Mouse (Mus musculus): Measurements from ENCODE around the gene Trp53i11. TPM values are rescaled to one million over a fixed set of nuclear protein-coding genes. Genes with fewer than 3 reads are reported as not detected.
A peak's percentile ranks its signal among the peaks of the same experiment; 100 is the strongest.

The Trp53i11 gene
- polyA plus RNA-seq, 1 experiment from 2014 or later: 171 TPM

DNA sequence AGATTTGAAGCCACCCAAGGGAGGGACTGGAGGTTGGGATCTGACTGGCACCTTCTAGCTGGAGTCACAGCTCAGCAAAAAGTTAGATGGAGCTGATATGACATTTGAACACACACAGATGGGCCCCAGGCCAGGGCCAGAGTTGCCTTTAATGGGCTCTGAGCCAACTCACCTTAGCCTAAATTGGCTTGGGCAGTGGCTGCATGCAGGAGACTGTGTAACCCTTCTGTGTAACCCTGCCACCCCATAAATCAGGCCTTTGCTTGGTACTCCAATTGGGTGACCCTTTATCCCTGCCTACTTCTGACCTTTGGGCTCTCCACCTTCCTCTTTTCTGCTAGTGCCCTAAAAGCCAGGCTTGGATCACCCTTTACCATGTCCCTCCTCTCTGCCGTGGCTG lies 49.7 kb downstream of the Trp53i11 start:
- peaks cover 48% of the 10 kb centered on the region for H3K36me3 ChIP-seq
- no peak overlapping the region for H3K4me3 ChIP-seq
- 0 out of 2 replicates have a peak, but pooled peaks cover 3% of the 10 kb centered on the region for H3K27me3 ChIP-seq (ENCODE audit: low read depth, poor library complexity, severe bottlenecking)
- H3K27ac ChIP-seq (replicated peaks): peak overlapping the region; percentile 67
- 70% methylated on average over 1 of the region's 1 CpGs for WGBS
- no peak for DNase-seq (ENCODE audit: low spot score)
- H3K4me1 ChIP-seq: peaks cover 65% of the 10 kb centered on the region
- H3K9me3 ChIP-seq (replicated peaks): no peaks in the 10 kb centered on the region; the same call in 1 of the 2 replicates

GRCm38 (mm10) chr2:93238864-93239263 lies 51.5 kb downstream of the Trp53i11 start:
- H3K36me3 ChIP-seq: peaks cover 45% of the 10 kb centered on the region
- 0 out of 2 replicates have a peak, but pooled peaks cover 2% of the 10 kb centered on the region for H3K27me3 ChIP-seq (ENCODE audit: low read depth, poor library complexity, severe bottlenecking)
- no peaks in the 10 kb centered on the region; the same call in 1 of the 2 replicates for H3K9me3 ChIP-seq (replicated peaks)
- no peak overlapping the region for H3K4me3 ChIP-seq
- no peak for DNase-seq (ENCODE audit: low spot score)
- whole genome bisulfite sequencing: 88% methylated on average over 6 of the region's 6 CpGs
- H3K27ac ChIP-seq (replicated peaks): peak overlapping the region; percentile 67
- H3K4me1 ChIP-seq: peaks cover 66% of the 10 kb centered on the region

DNA sequence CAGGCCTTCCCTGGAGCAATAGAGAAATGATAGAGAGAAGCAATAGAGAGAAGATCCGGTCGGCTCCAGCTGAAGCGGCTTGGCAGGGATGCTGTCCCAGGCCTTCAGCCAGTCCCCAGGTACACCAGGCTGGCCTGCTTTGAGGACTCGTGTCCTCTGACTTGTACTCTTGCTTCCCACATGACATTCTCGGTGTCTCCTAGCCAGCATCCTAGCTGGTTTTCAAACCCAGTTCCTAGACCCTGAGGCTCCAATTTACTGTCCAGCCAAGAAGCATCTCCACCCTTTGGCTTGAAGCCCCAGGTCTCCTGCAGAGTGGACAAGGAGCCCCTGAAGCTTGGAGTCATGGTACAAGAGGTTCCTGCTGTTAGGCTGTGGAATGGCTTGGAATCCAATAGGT lies 54.8 kb downstream of the Trp53i11 start:
- peaks cover 65% of the 10 kb centered on the region for H3K4me1 ChIP-seq
- DNase-seq (ENCODE audit: low spot score): no peak
- no peaks in the 10 kb centered on the region for H3K27me3 ChIP-seq (ENCODE audit: low read depth, poor library complexity, severe bottlenecking)
- 89% methylated on average over 5 of the region's 5 CpGs for WGBS
- H3K36me3 ChIP-seq: peaks cover 41% of the 10 kb centered on the region
- H3K4me3 ChIP-seq: no peak overlapping the region
- peak overlapping the region; percentile 55 for H3K27ac ChIP-seq (replicated peaks)
- no peaks in the 10 kb centered on the region for H3K9me3 ChIP-seq (replicated peaks)

DNA sequence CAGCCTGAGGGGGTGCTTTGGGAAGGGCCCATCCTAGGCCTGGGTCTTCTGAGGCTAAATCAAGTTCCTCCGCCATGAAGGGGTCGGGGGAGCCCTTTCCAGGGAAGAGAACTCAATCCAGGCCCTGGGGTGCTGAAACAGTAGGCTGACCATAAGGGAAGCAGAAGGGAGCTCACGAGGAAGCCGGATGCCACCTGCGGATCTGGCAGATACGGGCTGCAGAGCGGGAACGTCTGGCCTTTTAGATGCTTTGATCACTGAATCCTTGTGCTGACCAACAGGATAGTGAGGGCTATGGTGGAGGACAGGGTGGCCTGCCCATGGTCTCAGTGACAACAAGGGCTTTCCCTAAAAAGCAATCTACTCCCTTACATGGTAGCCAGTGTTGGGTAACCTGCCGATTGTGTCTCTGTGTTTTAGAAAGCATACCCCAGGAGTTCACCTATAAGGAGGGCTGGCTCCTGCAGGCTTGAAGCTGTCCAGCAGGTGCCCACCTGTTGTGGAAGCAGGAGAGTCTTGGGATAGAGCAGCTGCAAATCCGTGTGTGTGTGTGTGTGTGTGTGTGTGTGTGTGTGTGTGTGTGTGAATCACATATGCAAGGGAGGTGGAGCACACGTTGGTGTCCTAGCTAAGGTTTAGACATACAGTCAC lies 56.2 kb downstream of the Trp53i11 start:
- H3K27ac ChIP-seq (replicated peaks): peak overlapping the region; percentile 60
- H3K27me3 ChIP-seq (ENCODE audit: low read depth, poor library complexity, severe bottlenecking): no peaks in the 10 kb centered on the region
- DNase-seq (ENCODE audit: low spot score): no peak
- H3K4me1 ChIP-seq: peaks cover 66% of the 10 kb centered on the region
- no peak overlapping the region for H3K4me3 ChIP-seq
- 80% methylated on average over 11 of the region's 11 CpGs for WGBS
- H3K36me3 ChIP-seq: peaks cover 29% of the 10 kb centered on the region
- H3K9me3 ChIP-seq (replicated peaks): no peaks in the 10 kb centered on the region

DNA sequence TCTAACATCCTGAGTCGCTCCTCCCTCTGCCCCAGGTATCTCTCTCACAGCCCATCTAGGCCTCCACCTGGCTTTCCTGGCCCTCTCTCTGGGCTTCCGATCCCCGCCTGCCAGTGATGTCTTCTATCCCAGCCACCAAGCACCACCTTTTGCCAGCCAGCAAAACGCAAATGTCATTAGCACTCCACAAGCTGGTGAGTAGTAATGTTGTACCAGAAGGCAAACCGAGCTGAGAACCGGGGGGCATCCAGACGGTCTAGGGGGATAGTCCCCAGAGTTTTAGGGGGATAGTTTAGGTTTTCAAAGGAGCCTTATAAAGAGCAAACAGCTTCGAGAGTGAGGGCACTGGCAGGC lies 56.7 kb downstream of the Trp53i11 start:
- peaks cover 67% of the 10 kb centered on the region for H3K4me1 ChIP-seq
- H3K27me3 ChIP-seq (ENCODE audit: low read depth, poor library complexity, severe bottlenecking): no peaks in the 10 kb centered on the region
- H3K4me3 ChIP-seq: no peak overlapping the region
- H3K36me3 ChIP-seq: peaks cover 30% of the 10 kb centered on the region
- 0 out of 2 replicates have a peak overlapping the region, but pooled peaks have one; percentile 60 for H3K27ac ChIP-seq (replicated peaks)
- no peak for DNase-seq (ENCODE audit: low spot score)
- H3K9me3 ChIP-seq (replicated peaks): no peaks in the 10 kb centered on the region
- 87% methylated on average over 8 of the region's 8 CpGs for whole genome bisulfite sequencing

GRCm38 (mm10) chr2:93249058-93249457 lies 61.7 kb downstream of the Trp53i11 start:
- Histone ChIP-seq H3K27ac (replicated peaks) (peak overlapping the region; percentile 79), H3K27me3 (ENCODE audit: low read depth, poor library complexity, severe bottlenecking) (no peaks in the 10 kb centered on the region), H3K4me3 (no peak overlapping the region), H3K4me1 (peaks cover 74% of the 10 kb centered on the region), H3K9me3 (replicated peaks) (no peaks in the 10 kb centered on the region; the same call in 1 of the 2 replicates), H3K36me3 (peaks cover 26% of the 10 kb centered on the region)
- no peak for DNase-seq (ENCODE audit: low spot score)
- 83% methylated on average over 6 of the region's 6 CpGs for WGBS

DNA sequence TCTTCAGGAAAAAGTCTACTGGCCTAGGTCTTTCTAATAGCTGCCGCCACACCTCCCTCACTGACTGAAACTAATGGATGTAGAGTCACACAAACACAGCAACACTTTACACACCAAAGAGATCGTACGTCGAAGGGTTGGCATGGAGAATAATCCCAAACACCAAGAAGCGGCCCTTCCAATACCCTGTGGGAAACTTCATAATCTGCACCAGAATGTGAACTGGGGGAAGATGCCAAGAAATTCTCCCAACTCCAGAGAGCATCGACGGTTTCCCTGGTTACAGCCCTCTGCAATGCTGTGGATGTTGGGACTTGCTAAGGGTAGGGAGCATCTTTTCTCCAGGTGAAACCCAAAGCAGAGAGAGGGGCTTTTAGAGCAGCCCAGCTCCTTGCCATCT lies 63.3 kb downstream of the Trp53i11 start:
- H3K9me3 ChIP-seq (replicated peaks): no peaks in the 10 kb centered on the region; the same call in 1 of the 2 replicates
- no peak overlapping the region for H3K4me3 ChIP-seq
- WGBS: 48% methylated on average over 7 of the region's 7 CpGs
- H3K36me3 ChIP-seq: peaks cover 15% of the 10 kb centered on the region
- peaks cover 90% of the 10 kb centered on the region for H3K4me1 ChIP-seq
- no peaks in the 10 kb centered on the region for H3K27me3 ChIP-seq (ENCODE audit: low read depth, poor library complexity, severe bottlenecking)
- peak; percentile 56 for DNase-seq (ENCODE audit: low spot score)
- H3K27ac ChIP-seq (replicated peaks): peak overlapping the region; percentile 79

Other genes starting within 250 kb of the Trp53i11 start
- gene Prdm11, start 141.4 kb upstream of the Trp53i11 start, polyA plus RNA-seq (2016; fragmentation: Nextera tagmentation; extraction: Ambion mirVana): 1.5 and 1.7 TPM in 2 replicates
- 45.0 and 48.4 TPM in 2 replicates for gene Tspan18, start 147.0 kb downstream of the Trp53i11 start, polyA plus RNA-seq (2016; fragmentation: Nextera tagmentation; extraction: Ambion mirVana)